Mouse (Mus musculus) ES-E14 (cell line): Measurements from ENCODE around the gene Syngr1. TPM values are rescaled to one million over a fixed set of nuclear protein-coding genes. Genes with fewer than 3 reads are reported as not detected.

ENCODE experiments used
- DNase-seq: peaks from one replicate; pipeline ENCODE4 v3.0.0-alpha.2; 2013; ENCODE audit warnings: low read depth, low spot score
- H3K27ac ChIP-seq: 2 replicates; pipeline ENCODE4 v1.5.1; 2012; ENCODE audit warnings: low read depth, mild to moderate bottlenecking, low read length, moderate library complexity, mixed read lengths; ENCODE audit not compliant: poor library complexity, insufficient read depth, severe bottlenecking
- H3K36me3 ChIP-seq: 2 replicates; pipeline ENCODE4 v1.6.1; 2012; ENCODE audit warnings: mild to moderate bottlenecking, low read length, moderate library complexity, mixed read lengths; ENCODE audit not compliant: control insufficient read depth, poor library complexity, insufficient read depth, severe bottlenecking
- H3K4me1 ChIP-seq, 2 experiments: fragments of 150-350 bp in 1 of 2; sonication (generic) in 1 of 2; 2 replicates each; pipeline ENCODE4 v1.6.1; 2012; ENCODE audit warnings: low read length in 2 of 2, mild to moderate bottlenecking in 1 of 2, mixed read lengths in 1 of 2; ENCODE audit not compliant: control insufficient read depth in 2 of 2, insufficient read depth in 2 of 2, poor library complexity in 1 of 2
- H3K4me3 ChIP-seq, 2 experiments: fragments of 150-350 bp in 1 of 2; sonication (generic) in 1 of 2; 2 replicates each; pipeline ENCODE4 v1.5.1; 2012; ENCODE audit warnings: low read length in 2 of 2, low read depth in 1 of 2, mild to moderate bottlenecking in 1 of 2, mixed read lengths in 1 of 2; ENCODE audit not compliant: insufficient read depth in 1 of 2, poor library complexity in 1 of 2, severe bottlenecking in 1 of 2
- H3K9ac ChIP-seq: 2 replicates; pipeline ENCODE4 v1.6.1; 2012; ENCODE audit warnings: low read depth, mild to moderate bottlenecking, low read length, mixed read lengths; ENCODE audit not compliant: poor library complexity, insufficient read depth, severe bottlenecking
- H3K9me3 ChIP-seq: fragments of 150-350 bp; sonication (generic); 2 replicates; pipeline ENCODE4 v1.6.1; 2012; ENCODE audit warnings: low read depth, mild to moderate bottlenecking, low read length; ENCODE audit not compliant: control insufficient read depth, insufficient read depth
- CHD2 ChIP-seq: IDR thresholded peaks from 2 replicates; pipeline ENCODE4 v1.6.1; 2014; ENCODE audit warnings: mild to moderate bottlenecking, low read depth, low read length, inconsistent platforms
- HCFC1 ChIP-seq: IDR thresholded peaks from 2 replicates; pipeline ENCODE4 v1.6.1; 2012; ENCODE audit warnings: low read length, inconsistent platforms, borderline replicate concordance; ENCODE audit not compliant: insufficient read depth
- MAFK ChIP-seq: IDR thresholded peaks from 2 replicates; pipeline ENCODE4 v1.6.1; 2014; ENCODE audit warnings: mild to moderate bottlenecking, low read depth, low read length, inconsistent platforms; ENCODE audit not compliant: insufficient read depth
- ZC3H11A ChIP-seq: IDR thresholded peaks from 2 replicates; pipeline ENCODE4 v1.6.1; 2012; ENCODE audit warnings: low read depth, mild to moderate bottlenecking, inconsistent platforms, low read length, borderline replicate concordance
- ZNF384 ChIP-seq: IDR thresholded peaks from 2 replicates; pipeline ENCODE4 v1.6.1; 2012; ENCODE audit warnings: low read depth, low read length, inconsistent platforms
- in situ Hi-C, 2 experiments: fragments of 600-800 bp; cut with MboI; formaldehyde crosslinking; loops; one replicate each; pipeline ENCODE4 v1.15.1; 2025; ENCODE audit warnings: low sequenced_read_pairs in 2 of 2, inconsistent platforms in 1 of 2; ENCODE audit not compliant: unreplicated experiment in 2 of 2
- total RNA-seq: library from RNA; depleted of rRNA; stranded (reverse); fragments of 300-350 nt; gene quantifications from 2 replicates; pipeline ENCODE4 v1.2.3, GENCODE M21; 2012

Gene Syngr1
- total RNA-seq, 1 experiment, result 78.8 TPM

- Histone ChIP-seq H3K4me3 (no peak overlapping the region), H3K27ac (no peak overlapping the region), H3K9me3 (no peaks in the 10 kb centered on the region), H3K36me3 (peaks cover 4% of the 10 kb centered on the region; the same call in 1 of the 2 replicates), H3K4me1 (peaks cover 4 to 5% of the 10 kb centered on the region in 2 experiments; a peak in 3 of 4 replicates), H3K9ac (no peak overlapping the region)
- peak; percentile 49 for DNase-seq
- in situ Hi-C loops, result no loop called here
- TF ChIP-seq ZNF384 (no peak), HCFC1 (no peak), CHD2 (no peak), ZC3H11A (no peak), MAFK (no peak)
These were observed 51.0 kb downstream of the Syngr1 start for GRCm38 (mm10) chr15:80142130-80142529.

GRCm38 (mm10) chr15:80143760-80144159 lies 52.6 kb downstream of the Syngr1 start:
- peaks cover 7% of the 10 kb centered on the region; the same call in 1 of the 2 replicates for H3K36me3 ChIP-seq
- no peak for TF ChIP-seq HCFC1
- TF ChIP-seq ZNF384, result no peak
- TF ChIP-seq MAFK, result no peak
- TF ChIP-seq ZC3H11A, result no peak
- no peak for TF ChIP-seq CHD2
- in situ Hi-C loops, result no loop called here
- DNase-seq, result no peak
- no peaks in the 10 kb centered on the region for H3K9me3 ChIP-seq
- no peak overlapping the region for H3K9ac ChIP-seq
- peaks cover 4 to 7% of the 10 kb centered on the region in 2 experiments; a peak in 3 of 4 replicates for H3K4me1 ChIP-seq
- H3K27ac ChIP-seq, result no peak overlapping the region; the same call in 1 of the 2 replicates
- H3K4me3 ChIP-seq, result no peak overlapping the region

GRCm38 (mm10) chr15:80145397-80145796 lies 54.3 kb downstream of the Syngr1 start:
- peaks cover 4 to 5% of the 10 kb centered on the region in 2 experiments; a peak in 3 of 4 replicates for H3K4me1 ChIP-seq
- TF ChIP-seq ZNF384 (peak; percentile 83), HCFC1 (no peak)
- H3K9ac ChIP-seq, result no peak overlapping the region
- in situ Hi-C loops, result no loop called here
- no peak for DNase-seq
- no peaks in the 10 kb centered on the region for H3K9me3 ChIP-seq
- H3K27ac ChIP-seq, result no peak overlapping the region
- no peak overlapping the region for H3K4me3 ChIP-seq
- H3K36me3 ChIP-seq, result peaks cover 18% of the 10 kb centered on the region; the same call in 1 of the 2 replicates

- Histone ChIP-seq H3K9me3 (no peaks in the 10 kb centered on the region), H3K36me3 (peaks cover 19% of the 10 kb centered on the region; the same call in 1 of the 2 replicates), H3K4me3 (no peak overlapping the region), H3K9ac (no peak overlapping the region), H3K27ac (no peak overlapping the region), H3K4me1 (peaks cover 4 to 5% of the 10 kb centered on the region in 2 experiments; a peak in 3 of 4 replicates)
- in situ Hi-C loops, result no loop called here
- TF ChIP-seq CHD2, result no peak
- no peak for TF ChIP-seq MAFK
- no peak for TF ChIP-seq HCFC1
- TF ChIP-seq ZNF384, result no peak
- TF ChIP-seq ZC3H11A, result no peak
- DNase-seq, result no peak
These were observed 55.0 kb downstream of the Syngr1 start for GRCm38 (mm10) chr15:80146153-80146552.

GRCm38 (mm10) chr15:80147090-80147489 lies 56.0 kb downstream of the Syngr1 start:
- Histone ChIP-seq H3K27ac (no peak overlapping the region), H3K9me3 (no peaks in the 10 kb centered on the region), H3K4me1 (peaks cover 4 to 5% of the 10 kb centered on the region in 2 experiments; a peak in 3 of 4 replicates), H3K36me3 (peaks cover 16% of the 10 kb centered on the region; the same call in 1 of the 2 replicates), H3K4me3 (no peak overlapping the region), H3K9ac (no peak overlapping the region)
- DNase-seq, result no peak
- TF ChIP-seq ZNF384, result no peak
- no peak for TF ChIP-seq MAFK
- TF ChIP-seq HCFC1, result no peak
- in situ Hi-C loops, result no loop called here
